ENCODE assay signal across 8 mouse cellular contexts in the genomic region with DNA sequence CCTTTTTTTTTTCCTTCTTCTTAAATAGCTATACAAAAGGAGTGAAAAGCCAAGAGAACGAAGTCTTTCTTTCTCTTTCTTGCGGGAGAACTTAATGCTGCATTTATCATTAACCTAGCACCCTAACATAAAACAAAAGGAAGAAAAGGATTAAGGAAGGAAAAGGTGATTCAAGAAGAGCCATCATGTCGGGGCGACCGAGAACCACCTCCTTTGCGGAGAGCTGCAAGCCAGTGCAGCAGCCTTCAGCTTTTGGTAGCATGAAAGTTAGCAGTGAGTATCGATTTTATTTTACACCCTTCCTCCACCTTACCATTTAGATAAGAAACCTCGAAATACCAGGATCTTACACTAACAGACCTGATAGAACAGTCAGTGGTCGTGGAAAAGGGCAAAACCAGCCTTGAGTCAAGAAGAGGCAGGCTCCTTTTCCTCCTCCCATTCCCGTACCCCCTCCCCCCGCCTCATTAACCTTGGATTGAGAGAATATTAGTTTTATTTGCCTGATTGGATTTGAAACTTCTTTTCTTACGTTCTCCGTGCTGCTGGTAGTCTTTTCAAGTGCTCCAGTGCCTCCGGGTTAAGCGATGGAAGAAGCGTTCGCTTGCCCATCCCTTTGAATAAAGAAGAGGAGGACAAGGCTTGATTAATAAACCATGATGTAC. TPM values are rescaled to one million over a fixed set of nuclear protein-coding genes. Genes with fewer than 3 reads are reported as not detected.
DNase-seq lines count a peak whose midpoint lies in the region; ATAC-seq and TF ChIP-seq lines count a peak whose summit lies in the region.

No protein-coding gene starts in this region.

- H3K27me3 ChIP-seq in erythroblast, embryonic 14.5 days (ENCODE audit: control insufficient read depth) = no peaks in the 10 kb centered on the region
- H3K27me3 ChIP-seq in CH12.LX (replicated peaks) (no peaks in the 10 kb centered on the region), myocyte (ENCODE audit: control insufficient read depth, insufficient read depth, insufficient read length) (no peaks in the 10 kb centered on the region)
- no peaks in the 10 kb centered on the region for H3K27me3 ChIP-seq in embryonic facial prominence, embryonic 13.5 days

- ATAC-seq in erythroblast, adult 5-6 weeks (replicated peaks; ENCODE audit: low FRiP score, poor library complexity, severe bottlenecking) = no peak
- ATAC-seq in embryonic facial prominence, embryonic 13.5 days (ENCODE audit: insufficient number of reproducible peaks, insufficient read depth, low FRiP score, low TSS enrichment, low read depth) = no peak

- no peak overlapping the region for H3K27ac ChIP-seq in CH12.LX (ENCODE audit: insufficient read depth, low read depth)
- peak overlapping the region; percentile 51 for H3K27ac ChIP-seq in embryonic facial prominence, embryonic 13.5 days

- TF ChIP-seq RAD21 in CH12.LX (IDR thresholded peaks at IDR 0.05; ENCODE audit: low read depth, low read length) = no peak

- TF ChIP-seq POLR2A in CH12.LX (IDR thresholded peaks at IDR 0.05; ENCODE audit: low read depth, low read length) (no peak; the same call in 1 of the 2 replicates), myocyte (IDR thresholded peaks at IDR 0.05; ENCODE audit: insufficient read length, low read depth) (no peak)

- H3ac ChIP-seq in myocyte (ENCODE audit: control insufficient read depth, insufficient read length) = peak overlapping the region; percentile 85

- in situ Hi-C loops in CH12.LX (cut with MboI; ENCODE audit: low pct_ligation_motif_present, low pct_unique_long_range_greater_than_20kb, low sequenced_read_pairs) = no loop called here

- no peak for TF ChIP-seq EP300 in CH12.LX (IDR thresholded peaks at IDR 0.05; ENCODE audit: low read length)

- H3K9ac ChIP-seq in CH12.LX (ENCODE audit: insufficient read depth, low read depth) = peak overlapping the region; percentile 94
- peak overlapping the region; percentile 92 for H3K9ac ChIP-seq in embryonic facial prominence, embryonic 13.5 days

- H3K36me3 ChIP-seq in erythroblast, embryonic 14.5 days (ENCODE audit: control insufficient read depth) = peaks cover 26% of the 10 kb centered on the region
- H3K36me3 ChIP-seq in CH12.LX (replicated peaks in 1 of 2; ENCODE audit: control insufficient read depth in 1 of 2, insufficient read depth in 1 of 2, low read length in 1 of 2) = peaks cover 0 to 14% of the 10 kb centered on the region in 2 experiments
- peaks cover 3% of the 10 kb centered on the region; the same call in 1 of the 2 replicates for H3K36me3 ChIP-seq in embryonic facial prominence, embryonic 13.5 days
- no peaks in the 10 kb centered on the region for H3K36me3 ChIP-seq in myocyte (ENCODE audit: control insufficient read depth, insufficient read depth)

- DNase-seq in CH12.LX (ENCODE audit: extremely low read depth) = no peak
- DNase-seq in kidney, postnatal 10 days = peak; percentile 31
- DNase-seq in layer of hippocampus, adult 11-12 months (ENCODE audit: low spot score) = no peak
- DNase-seq in right cerebral cortex, postnatal 10 days (ENCODE audit: low spot score in 2 of 2) = no peak

- H3K4me1 ChIP-seq in erythroblast, embryonic 14.5 days (ENCODE audit: control insufficient read depth) = peaks cover 42% of the 10 kb centered on the region
- peaks cover 0 to 38% of the 10 kb centered on the region in 2 experiments; a peak in 2 of 4 replicates for H3K4me1 ChIP-seq in CH12.LX (ENCODE audit: control insufficient read depth in 1 of 2, insufficient read depth in 2 of 2)
- peaks cover 32% of the 10 kb centered on the region for H3K4me1 ChIP-seq in embryonic facial prominence, embryonic 13.5 days

- H3K79me2 ChIP-seq in CH12.LX (replicated peaks; ENCODE audit: control insufficient read depth, extremely low read depth, insufficient read depth, poor library complexity, severe bottlenecking) (peaks cover 50% of the 10 kb centered on the region), myocyte (ENCODE audit: control insufficient read depth, insufficient read depth) (peaks cover 57% of the 10 kb centered on the region)

- H3K4me2 ChIP-seq in CH12.LX (ENCODE audit: insufficient read depth, low read depth, poor library complexity, severe bottlenecking) (peak overlapping the region; percentile 95), myocyte (ENCODE audit: low read depth) (peak overlapping the region; percentile 83)
- H3K4me2 ChIP-seq in embryonic facial prominence, embryonic 13.5 days = peak overlapping the region; percentile 84

- under 1% methylated on average over 17 of the region's 17 CpGs for WGBS in embryonic facial prominence, embryonic 13.5 days

- no peak for TF ChIP-seq CTCF in CH12.LX (conservative IDR thresholded peaks at IDR 0.05 in 1 of 2, IDR thresholded peaks at IDR 0.05 in 1 of 2; ENCODE audit: low read depth in 2 of 2, low read length in 2 of 2)

- H3K9me3 ChIP-seq in erythroblast, embryonic 14.5 days (ENCODE audit: control insufficient read depth, low read length) = no peaks in the 10 kb centered on the region
- H3K9me3 ChIP-seq in CH12.LX (replicated peaks; ENCODE audit: low read length) = no peaks in the 10 kb centered on the region
- no peaks in the 10 kb centered on the region for H3K9me3 ChIP-seq in embryonic facial prominence, embryonic 13.5 days

- dilution Hi-C loops in CH12.LX (cut with MboI; ENCODE audit: extremely low pct_ligation_motif_present, extremely low pct_unique_long_range_greater_than_20kb, low sequenced_read_pairs) = no loop called here

- peak overlapping the region; percentile 97 for H3K4me3 ChIP-seq in erythroblast, embryonic 14.5 days (replicated peaks)
- H3K4me3 ChIP-seq in CH12.LX (replicated peaks in 1 of 3; ENCODE audit: low read depth in 2 of 3, low read length in 2 of 3, poor library complexity in 1 of 3) = peak overlapping the region; percentile 89 to 97 (median 90)
- peak overlapping the region; percentile 94 for H3K4me3 ChIP-seq in embryonic facial prominence, embryonic 13.5 days
- peak overlapping the region; percentile 87 for H3K4me3 ChIP-seq in myocyte

TF ChIP-seq in CH12.LX, 34 proteins besides CTCF, POLR2A, EP300 and RAD21 (continues in another document):
- no peak for TF ChIP-seq ETS1 (conservative IDR thresholded peaks at IDR 0.05; ENCODE audit: low read depth, low read length)
- 0 out of 2 replicates have a peak, but pooled peaks have one; percentile 55 for TF ChIP-seq UBTF (IDR thresholded peaks at IDR 0.05; ENCODE audit: low read depth, low read length)
- TF ChIP-seq MXI1 (IDR thresholded peaks at IDR 0.05; ENCODE audit: low read depth, low read length) = 0 out of 2 replicates have a peak, but pooled peaks have one; percentile 5
- no peak for TF ChIP-seq ZMIZ1 (IDR thresholded peaks at IDR 0.05; ENCODE audit: low read depth, low read length)
- TF ChIP-seq USF1 (IDR thresholded peaks at IDR 0.05; ENCODE audit: low read depth, low read length) = no peak
- TF ChIP-seq TCF12 (IDR thresholded peaks at IDR 0.05; ENCODE audit: low read depth, low read length) = no peak
- 0 out of 2 replicates have a peak, but pooled peaks have one; percentile 19 for TF ChIP-seq MAZ (IDR thresholded peaks at IDR 0.05; ENCODE audit: low read depth, low read length)
- 0 out of 2 replicates have a peak, but pooled peaks have one; percentile 66 for TF ChIP-seq CHD1 (IDR thresholded peaks at IDR 0.05; ENCODE audit: low read depth, low read length)
- no peak for TF ChIP-seq BHLHE40 (IDR thresholded peaks at IDR 0.05; ENCODE audit: low read depth, low read length)
- TF ChIP-seq IRF4 (IDR thresholded peaks at IDR 0.05; ENCODE audit: low read depth, low read length) = no peak
- no peak for TF ChIP-seq E2F4 (IDR thresholded peaks at IDR 0.05; ENCODE audit: insufficient replicate concordance, low read depth, low read length)
- peak; percentile 48; the same call in 1 of the 2 replicates for TF ChIP-seq CHD2 (IDR thresholded peaks at IDR 0.05; ENCODE audit: low read length)
- TF ChIP-seq POLR2AphosphoS2 (IDR thresholded peaks at IDR 0.05; ENCODE audit: low read depth, low read length) = no peak
- no peak for TF ChIP-seq MAFK (IDR thresholded peaks at IDR 0.05; ENCODE audit: insufficient replicate concordance, low read length)

TF ChIP-seq in myocyte, 11 proteins besides CTCF, POLR2A, EP300 and RAD21:
- no peak for TF ChIP-seq E2F4 (IDR thresholded peaks at IDR 0.05; ENCODE audit: insufficient read depth)
TF ChIP-seq in myocyte: peak in this region for 0.

RNA-seq across cellular contexts. Expression of a gene that starts 1.7 kb away (rescaled TPM):
- polyA plus RNA-seq in erythroblast, embryonic 14.5 days (2012) = 0.69 and 0.74 TPM in 2 replicates
- 13.1 and 17.1 TPM in 2 replicates for total RNA-seq in erythroblast, adult 5-6 weeks (2015; ENCODE audit: low replicate concordance)
- 17.9 and 29.8 TPM in 2 replicates for total RNA-seq in erythroblast, adult 5-6 weeks (2017; ENCODE audit: low replicate concordance)
- total RNA-seq in CH12.LX (2012; rRNA removed) (15.5 and 15.9 TPM in 2 replicates), CH12.LX (2014; rRNA removed) (6.1 and 6.8 TPM in 2 replicates)
- polyA plus RNA-seq in CH12.LX (2012; ENCODE audit: insufficient read length, low read depth) (27.4 and 30.8 TPM in 2 replicates), myocyte (2012; fragmentation: generic; extraction: Trizol) (18.7 TPM)
- polyA plus RNA-seq in embryonic facial prominence, embryonic 13.5 days (2015; fragmentation: Nextera tagmentation; extraction: Ambion mirVana) = 72.2 and 75.2 TPM in 2 replicates

Comparison
In these comparisons a context has a peak if more than half of its experiments do, and no peak if none do; other contexts are left out.
1. RNA of a gene that starts 1.7 kb away (polyA plus RNA-seq): 72.2 to 75.2 TPM in embryonic facial prominence, embryonic 13.5 days, 27.4 to 30.8 TPM in CH12.LX and 18.7 TPM in myocyte (single experiment); 0.69 to 0.74 TPM in erythroblast, embryonic 14.5 days; every median in the first group is over 10 times any median in the second.
2. Peak in every context shown above with its lines, with median percentiles within 50 percentile points of each other: H3K4me3 ChIP-seq and H3K4me2 ChIP-seq.